Mouse (Mus musculus) bone marrow, adult 2 months (tissue): ENCODE data around the gene Ssbp3.

Experiments used
- CTCF ChIP-seq: fragments of 200-500 bp; IDR thresholded peaks from 2 replicates; pipeline ENCODE4 v1.5.1; 2011; ENCODE audit warnings: low read length, control low read depth; ENCODE audit not compliant: control insufficient read depth, insufficient read depth
- POLR2A ChIP-seq: fragments of 200-500 bp; IDR thresholded peaks from 2 replicates; pipeline ENCODE4 v1.6.1; 2011; ENCODE audit warnings: low read depth, mild to moderate bottlenecking, control low read depth, low read length, borderline replicate concordance; ENCODE audit not compliant: control insufficient read depth

DNA sequence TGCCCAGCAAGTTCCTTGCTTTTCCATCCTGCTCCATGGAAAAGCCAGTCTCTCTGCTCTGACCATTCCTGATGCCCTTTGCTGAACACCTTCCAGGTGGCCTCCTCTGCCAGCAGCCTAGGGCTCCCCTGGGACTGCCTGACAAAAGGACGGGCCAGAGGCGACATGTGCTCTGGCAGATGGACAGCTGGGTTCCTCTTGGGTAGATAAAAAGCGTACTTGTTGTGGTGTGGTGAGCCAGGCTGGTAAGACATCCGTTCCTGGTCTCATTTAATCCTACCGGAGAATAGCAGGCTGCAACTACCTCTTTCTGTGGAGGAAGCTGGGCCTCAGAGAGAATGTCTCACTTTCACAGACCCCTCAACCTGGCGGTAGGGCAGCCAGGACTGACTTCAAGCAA, 185.5 kb downstream of the Ssbp3 start:
- no peak for TF ChIP-seq POLR2A
- TF ChIP-seq CTCF: no peak
